Mouse (Mus musculus): ENCODE results near the gene Ttll5.

- TF ChIP-seq POLR2A (IDR thresholded peaks at IDR 0.05; ENCODE audit: borderline replicate concordance, insufficient read depth, low read length) (no peak), CTCF (IDR thresholded peaks at IDR 0.05; ENCODE audit: borderline replicate concordance, insufficient read depth, low read depth, low read length) (no peak)
Measured at GRCm38 (mm10) chr12:85905666-85906065, 81.2 kb downstream of the Ttll5 start.

Measured in cerebellum, adult 2 months (tissue).